Mouse (Mus musculus): Measurements from ENCODE around the gene Ptgir. TPM values are rescaled to one million over a fixed set of nuclear protein-coding genes. Genes with fewer than 3 reads are reported as not detected.

Gene Ptgir
- 1.1 and 1.3 TPM in 2 replicates for polyA plus RNA-seq (2015; fragmentation: Nextera tagmentation; extraction: Ambion mirVana)

GRCm38 (mm10) chr7:16906281-16906680, at the start of gene Ptgir:
Ptgir (plus strand) TSS chr7:16906490.
- WGBS: 29% methylated on average over 6 of the region's 6 CpGs
- H3K27ac ChIP-seq (replicated peaks): no peak within 1 kb of the TSS
- no peak within 1 kb of the TSS for H3K9ac ChIP-seq (replicated peaks)

GRCm38 (mm10) chr7:16858336-16858735, 48.0 kb upstream of the Ptgir start:
- Histone ChIP-seq H3K36me3 (peaks cover 47% of the 10 kb centered on the region), H3K4me2 (no peak overlapping the region), H3K27ac (replicated peaks) (no peak overlapping the region), H3K27me3 (replicated peaks) (no peaks in the 10 kb centered on the region), H3K9ac (replicated peaks) (no peak overlapping the region), H3K4me3 (replicated peaks) (no peak overlapping the region), H3K9me3 (replicated peaks) (no peaks in the 10 kb centered on the region), H3K4me1 (no peaks in the 10 kb centered on the region)
- WGBS: 20% methylated on average over 17 of the region's 17 CpGs
- ATAC-seq (ENCODE audit: low FRiP score): no peak

More at GRCm38 (mm10) chr7:16906281-16906680, at the start of gene Ptgir:
- 0 out of 2 replicates have a peak, but pooled peaks cover 4% of the 10 kb centered on the region for H3K4me1 ChIP-seq
- no peak for ATAC-seq (ENCODE audit: low FRiP score)
- H3K4me3 ChIP-seq (replicated peaks): no peak within 1 kb of the TSS
- H3K36me3 ChIP-seq: no peaks in the 10 kb centered on the region
- no peak within 1 kb of the TSS for H3K4me2 ChIP-seq
- no peaks in the 10 kb centered on the region for H3K9me3 ChIP-seq (replicated peaks)
- 0 out of 2 replicates have a peak, but pooled peaks cover 2% of the 10 kb centered on the region for H3K27me3 ChIP-seq (replicated peaks)

- Histone ChIP-seq H3K4me2 (no peak overlapping the region), H3K36me3 (peaks cover 48% of the 10 kb centered on the region), H3K27ac (replicated peaks) (no peak overlapping the region), H3K4me3 (replicated peaks) (no peak overlapping the region), H3K4me1 (no peaks in the 10 kb centered on the region), H3K9me3 (replicated peaks) (no peaks in the 10 kb centered on the region), H3K27me3 (replicated peaks) (no peaks in the 10 kb centered on the region), H3K9ac (replicated peaks) (no peak overlapping the region)
- ATAC-seq (ENCODE audit: low FRiP score): no peak
- 34% methylated on average over 5 of the region's 5 CpGs for WGBS
Observed at GRCm38 (mm10) chr7:16859902-16860651, 46.2 kb upstream of the Ptgir start.

GRCm38 (mm10) chr7:16867488-16867887, 38.8 kb upstream of the Ptgir start:
- Histone ChIP-seq H3K4me3 (replicated peaks) (no peak overlapping the region), H3K27me3 (replicated peaks) (no peaks in the 10 kb centered on the region), H3K9me3 (replicated peaks) (no peaks in the 10 kb centered on the region), H3K4me2 (no peak overlapping the region), H3K9ac (replicated peaks) (no peak overlapping the region), H3K36me3 (peaks cover 29% of the 10 kb centered on the region), H3K27ac (replicated peaks) (no peak overlapping the region), H3K4me1 (peaks cover 16% of the 10 kb centered on the region)
- no peak for ATAC-seq (ENCODE audit: low FRiP score)
- 92% methylated on average over 3 of the region's 3 CpGs for WGBS

GRCm38 (mm10) chr7:16869497-16869896, 36.8 kb upstream of the Ptgir start:
- Histone ChIP-seq H3K27ac (replicated peaks) (peak overlapping the region; percentile 91), H3K36me3 (peaks cover 17% of the 10 kb centered on the region), H3K27me3 (replicated peaks) (no peaks in the 10 kb centered on the region), H3K4me2 (peak overlapping the region; percentile 69), H3K4me3 (replicated peaks) (peak overlapping the region; percentile 44), H3K9ac (replicated peaks) (peak overlapping the region; percentile 52), H3K4me1 (peaks cover 30% of the 10 kb centered on the region), H3K9me3 (replicated peaks) (no peaks in the 10 kb centered on the region)
- WGBS: 14% methylated on average over 16 of the region's 16 CpGs
- peak; percentile 99 for ATAC-seq (ENCODE audit: low FRiP score)

- Histone ChIP-seq H3K4me2 (no peak overlapping the region), H3K9me3 (replicated peaks) (no peaks in the 10 kb centered on the region), H3K27me3 (replicated peaks) (no peaks in the 10 kb centered on the region), H3K9ac (replicated peaks) (no peak overlapping the region), H3K36me3 (peaks cover 7% of the 10 kb centered on the region; the same call in 1 of the 2 replicates), H3K27ac (replicated peaks) (no peak overlapping the region), H3K4me3 (replicated peaks) (no peak overlapping the region), H3K4me1 (peaks cover 43% of the 10 kb centered on the region)
- no peak for ATAC-seq (ENCODE audit: low FRiP score)
- 83% methylated on average over 10 of the region's 10 CpGs for WGBS
Observed at GRCm38 (mm10) chr7:16871600-16871999, 34.7 kb upstream of the Ptgir start.

- H3K36me3 ChIP-seq: peaks cover 5% of the 10 kb centered on the region; the same call in 1 of the 2 replicates
- H3K9me3 ChIP-seq (replicated peaks): no peaks in the 10 kb centered on the region
- WGBS: 97% methylated on average over 9 of the region's 9 CpGs
- H3K4me1 ChIP-seq: peaks cover 51% of the 10 kb centered on the region
- H3K27me3 ChIP-seq (replicated peaks): no peaks in the 10 kb centered on the region
- ATAC-seq (ENCODE audit: low FRiP score): no peak
- no peak overlapping the region for H3K27ac ChIP-seq (replicated peaks)
- no peak overlapping the region for H3K4me2 ChIP-seq
- H3K4me3 ChIP-seq (replicated peaks): no peak overlapping the region
- H3K9ac ChIP-seq (replicated peaks): no peak overlapping the region
Observed at GRCm38 (mm10) chr7:16872478-16872877, 33.8 kb upstream of the Ptgir start.

GRCm38 (mm10) chr7:16873392-16873791, 32.9 kb upstream of the Ptgir start:
- Histone ChIP-seq H3K27me3 (replicated peaks) (no peaks in the 10 kb centered on the region), H3K4me2 (no peak overlapping the region), H3K4me3 (replicated peaks) (no peak overlapping the region), H3K4me1 (peaks cover 51% of the 10 kb centered on the region), H3K9ac (replicated peaks) (no peak overlapping the region), H3K9me3 (replicated peaks) (no peaks in the 10 kb centered on the region), H3K27ac (replicated peaks) (no peak overlapping the region), H3K36me3 (peaks cover 4% of the 10 kb centered on the region; the same call in 1 of the 2 replicates)
- no peak for ATAC-seq (ENCODE audit: low FRiP score)
- 92% methylated on average over 4 of the region's 4 CpGs for WGBS

- Histone ChIP-seq H3K4me1 (peaks cover 49% of the 10 kb centered on the region), H3K9me3 (replicated peaks) (no peaks in the 10 kb centered on the region), H3K27me3 (replicated peaks) (no peaks in the 10 kb centered on the region), H3K27ac (replicated peaks) (peak overlapping the region; percentile 79), H3K9ac (replicated peaks) (no peak overlapping the region; the same call in 1 of the 2 replicates), H3K4me3 (replicated peaks) (peak overlapping the region; percentile 81), H3K4me2 (peak overlapping the region; percentile 76), H3K36me3 (peaks cover 6% of the 10 kb centered on the region; the same call in 1 of the 2 replicates)
- 5% methylated on average over 17 of the region's 17 CpGs for WGBS
- ATAC-seq (ENCODE audit: low FRiP score): no peak
Observed at GRCm38 (mm10) chr7:16874190-16874589, 32.1 kb upstream of the Ptgir start.

- Histone ChIP-seq H3K9ac (replicated peaks) (peak overlapping the region; percentile 88), H3K36me3 (peaks cover 8% of the 10 kb centered on the region; the same call in 1 of the 2 replicates), H3K9me3 (replicated peaks) (no peaks in the 10 kb centered on the region), H3K4me1 (peaks cover 44% of the 10 kb centered on the region), H3K27me3 (replicated peaks) (no peaks in the 10 kb centered on the region), H3K27ac (replicated peaks) (peak overlapping the region; percentile 87), H3K4me3 (replicated peaks) (peak overlapping the region; percentile 81), H3K4me2 (peak overlapping the region; percentile 76)
- 1% methylated on average over 33 of the region's 33 CpGs for WGBS
- ATAC-seq (ENCODE audit: low FRiP score): peak; percentile 95
Observed at GRCm38 (mm10) chr7:16874756-16875309, 31.5 kb upstream of the Ptgir start.

- H3K27me3 ChIP-seq (replicated peaks): no peaks in the 10 kb centered on the region
- peaks cover 8% of the 10 kb centered on the region; the same call in 1 of the 2 replicates for H3K36me3 ChIP-seq
- H3K27ac ChIP-seq (replicated peaks): peak within 1 kb of the TSS; percentile 87
- H3K9me3 ChIP-seq (replicated peaks): no peaks in the 10 kb centered on the region
- H3K9ac ChIP-seq (replicated peaks): peak within 1 kb of the TSS; percentile 88
- peak within 1 kb of the TSS; percentile 81 for H3K4me3 ChIP-seq (replicated peaks)
- H3K4me1 ChIP-seq: peaks cover 44% of the 10 kb centered on the region
- peak within 1 kb of the TSS; percentile 76 for H3K4me2 ChIP-seq
- WGBS: 0% methylated on average over 1 of the region's 1 CpGs
- ATAC-seq (ENCODE audit: low FRiP score): no peak
Observed at GRCm38 (mm10) chr7:16875310-16875325, 31.2 kb upstream of the Ptgir start, which contains the start of gene Dact3. Dact3 (plus strand) TSS chr7:16875317.

- ATAC-seq (ENCODE audit: low FRiP score): peak; percentile 51
- H3K36me3 ChIP-seq: peaks cover 8% of the 10 kb centered on the region; the same call in 1 of the 2 replicates
- H3K4me2 ChIP-seq: peak overlapping the region; percentile 76
- peak overlapping the region; percentile 88 for H3K9ac ChIP-seq (replicated peaks)
- under 1% methylated on average over 36 of the region's 42 CpGs for WGBS
- peak overlapping the region; percentile 81 for H3K4me3 ChIP-seq (replicated peaks)
- H3K27me3 ChIP-seq (replicated peaks): no peaks in the 10 kb centered on the region
- H3K4me1 ChIP-seq: peaks cover 44% of the 10 kb centered on the region
- peak overlapping the region; percentile 87 for H3K27ac ChIP-seq (replicated peaks)
- H3K9me3 ChIP-seq (replicated peaks): no peaks in the 10 kb centered on the region
Observed at GRCm38 (mm10) chr7:16875326-16875725, 31.0 kb upstream of the Ptgir start.
